Mouse (Mus musculus): ENCODE results near the gene Sec14l4.

DNA sequence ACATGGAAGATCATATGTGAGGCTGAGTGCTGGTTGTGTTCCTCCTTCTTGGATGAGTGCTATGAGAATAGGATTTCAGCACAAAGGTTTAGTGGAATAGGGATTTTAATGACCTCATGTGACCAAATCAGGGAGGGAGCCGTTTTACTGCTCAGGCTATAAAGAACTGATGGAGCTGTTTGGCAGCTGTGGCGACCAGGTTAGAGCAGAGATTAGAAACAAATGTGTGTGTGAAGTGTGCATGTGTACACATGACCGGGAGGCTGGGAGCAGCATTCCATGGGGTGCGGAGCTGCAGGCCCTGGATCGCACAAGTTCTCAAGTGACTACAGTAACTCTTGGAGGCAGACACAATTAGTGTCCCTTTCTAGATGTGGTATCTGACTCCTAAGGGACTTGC is 31.7 kb upstream of the Sec14l4 start:
- TF ChIP-seq CTCF (conservative IDR thresholded peaks at IDR 0.05; ENCODE audit: low read length) (no peak), POU5F1 (IDR thresholded peaks at IDR 0.05; ENCODE audit: borderline replicate concordance, low read length) (no peak)

All from E14TG2a.4 (cell line).